Mouse (Mus musculus): ENCODE data around the gene Rab1a. TPM values are rescaled to one million over a fixed set of nuclear protein-coding genes. Genes with fewer than 3 reads are reported as not detected.

Gene Rab1a
- polyA plus RNA-seq, 1 experiment: 78.2 TPM

GRCm38 (mm10) chr11:20244336-20245290, 43.4 kb downstream of the Rab1a start:
- WGBS: 82% methylated on average over 16 of the region's 16 CpGs
- DNase-seq (ENCODE audit: low read depth, low spot score): no peak

GRCm38 (mm10) chr11:20245316-20245715, 44.1 kb downstream of the Rab1a start:
- DNase-seq (ENCODE audit: low read depth, low spot score): no peak
- WGBS: 71% methylated on average over 6 of the region's 6 CpGs

GRCm38 (mm10) chr11:20246616-20247015, 45.4 kb downstream of the Rab1a start:
- whole genome bisulfite sequencing: 27% methylated on average over 1 of the region's 1 CpGs
- no peak for DNase-seq (ENCODE audit: low read depth, low spot score)

- WGBS: 82% methylated on average over 8 of the region's 8 CpGs
- DNase-seq (ENCODE audit: low read depth, low spot score): no peak
These were observed 46.1 kb downstream of the Rab1a start for GRCm38 (mm10) chr11:20247146-20247855.

GRCm38 (mm10) chr11:20248277-20248676, 47.0 kb downstream of the Rab1a start:
- 10% methylated on average over 4 of the region's 4 CpGs for WGBS
- no peak for DNase-seq (ENCODE audit: low read depth, low spot score)

- DNase-seq (ENCODE audit: low read depth, low spot score): no peak
- under 1% methylated on average over 39 of the region's 39 CpGs for WGBS
These were observed 47.6 kb downstream of the Rab1a start for GRCm38 (mm10) chr11:20248840-20249239.

- peak; percentile 82 for DNase-seq (ENCODE audit: low read depth, low spot score)
- WGBS: under 1% methylated on average over 59 of the region's 59 CpGs
These were observed 48.3 kb downstream of the Rab1a start, which contains the start of gene Cep68 for GRCm38 (mm10) chr11:20249296-20250110. Gene Cep68, minus strand, starts transcription at chr11:20249429.

GRCm38 (mm10) chr11:20250476-20251178, 49.4 kb downstream of the Rab1a start:
- no peak for DNase-seq (ENCODE audit: low read depth, low spot score)
- 87% methylated on average over 6 of the region's 6 CpGs for WGBS

GRCm38 (mm10) chr11:20253088-20253487, 51.9 kb downstream of the Rab1a start:
- WGBS: 60% methylated on average over 2 of the region's 2 CpGs
- DNase-seq (ENCODE audit: low read depth, low spot score): no peak

GRCm38 (mm10) chr11:20254791-20255190, 53.6 kb downstream of the Rab1a start:
- DNase-seq (ENCODE audit: low read depth, low spot score): no peak
- 81% methylated on average over 4 of the region's 4 CpGs for WGBS

- no peak for DNase-seq (ENCODE audit: low read depth, low spot score)
- WGBS: 58% methylated on average over 8 of the region's 8 CpGs
These were observed 61.6 kb downstream of the Rab1a start for GRCm38 (mm10) chr11:20262628-20263380.

GRCm38 (mm10) chr11:20269885-20270284, 68.7 kb downstream of the Rab1a start:
- DNase-seq (ENCODE audit: low read depth, low spot score): no peak
- 90% methylated on average over 6 of the region's 6 CpGs for whole genome bisulfite sequencing

- 72% methylated on average over 2 of the region's 2 CpGs for WGBS
These were observed 74.7 kb downstream of the Rab1a start for GRCm38 (mm10) chr11:20275974-20276373.

More at GRCm38 (mm10) chr11:20275974-20276373, 74.7 kb downstream of the Rab1a start:
- DNase-seq (ENCODE audit: low read depth, low spot score): no peak

Other genes with a start within 250 kb of the Rab1a start
- gene Actr2, start 88.5 kb upstream of the Rab1a start, polyA plus RNA-seq (2012; rRNA removed): 32.5 and 38.3 TPM in 2 replicates
- 4.3 and 7.7 TPM in 2 replicates for gene Cep68, start 48.0 kb downstream of the Rab1a start, polyA plus RNA-seq (2012; rRNA removed)
- gene Slc1a4, start 131.3 kb downstream of the Rab1a start, polyA plus RNA-seq (2012; rRNA removed): 5.7 and 6.2 TPM in 2 replicates

Data from large intestine, adult 2 months (tissue).